In the genomic region with DNA sequence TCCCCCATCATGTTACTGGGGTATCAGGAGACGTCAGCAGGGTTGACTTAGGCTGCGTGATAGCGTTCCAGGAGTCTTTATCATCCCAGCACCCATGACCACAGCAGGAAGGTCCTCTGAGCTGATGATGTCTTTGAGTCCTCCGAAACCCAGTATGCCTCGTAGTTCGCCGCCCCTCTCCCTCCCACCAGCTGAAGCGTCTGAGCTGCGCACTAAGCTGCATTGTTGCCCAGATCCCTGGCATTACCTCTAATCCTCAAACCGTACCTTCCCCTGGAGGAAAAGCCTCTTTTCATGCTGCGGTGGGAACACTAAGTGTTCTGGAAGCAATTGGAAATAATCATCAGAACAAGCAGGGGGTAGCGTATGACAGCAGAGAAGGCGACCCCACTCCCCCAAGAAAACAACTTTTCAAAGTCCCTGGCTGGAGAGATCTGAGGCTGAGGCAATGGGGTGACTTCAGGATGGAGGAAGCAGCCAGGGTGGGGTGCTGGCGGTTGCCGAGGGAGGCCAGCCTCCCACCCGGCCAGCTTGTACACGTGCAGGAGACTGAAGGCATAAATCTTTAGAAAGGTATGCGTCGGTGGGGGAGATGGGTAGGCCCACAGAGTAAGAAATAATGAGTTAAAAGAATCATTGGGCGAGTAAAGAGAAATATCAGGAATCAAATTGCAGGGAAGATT, we compare ENCODE assay signal across 31 mouse cellular contexts.
DNase-seq lines count a peak whose midpoint lies in the region; ATAC-seq and TF ChIP-seq lines count a peak whose summit lies in the region.
"Had no signal": no experiment of that assay in that cellular context is flagged by ENCODE, and none has a peak within 500 bp of the region (broad histone marks: within the 10 kb centered on the region; RNA-seq: fewer than 3 reads in every experiment).

No protein-coding gene starts in this region.

- no peaks in the 10 kb centered on the region for H3K36me3 ChIP-seq in forebrain, embryonic 11.5 days (ENCODE audit: control insufficient read depth, insufficient read depth, low read length)
- no peaks in the 10 kb centered on the region for H3K36me3 ChIP-seq in forebrain, embryonic 15.5 days
- H3K36me3 ChIP-seq in midbrain, embryonic 14.5 days (ENCODE audit: control insufficient read depth, insufficient read depth, low read length), result no peaks in the 10 kb centered on the region
- H3K36me3 ChIP-seq in midbrain, postnatal 0 days (ENCODE audit: insufficient read depth, low read length), result no peaks in the 10 kb centered on the region
- H3K36me3 ChIP-seq: G1E; heart, embryonic 12.5 days; heart, embryonic 15.5 days had no signal

- ATAC-seq in forebrain, embryonic 11.5 days (replicated peaks; ENCODE audit: low FRiP score), result no peak
- ATAC-seq in forebrain, embryonic 15.5 days (replicated peaks), result no peak
- no peak for ATAC-seq in midbrain, embryonic 14.5 days (ENCODE audit: low FRiP score, low TSS enrichment)
- ATAC-seq in midbrain, postnatal 0 days (ENCODE audit: low FRiP score), result no peak
- ATAC-seq: forebrain, embryonic 13.5 days; forebrain, postnatal 0 days; hindbrain, postnatal 0 days; inflammation-experienced regulatory T-cells, adult 6 months; Patski had no signal

- no peak for TF ChIP-seq CTCF in midbrain, postnatal 0 days (IDR thresholded peaks at IDR 0.05)

- H3K4me1 ChIP-seq in forebrain, embryonic 11.5 days (replicated peaks; ENCODE audit: control insufficient read depth, insufficient read depth, low read length), result no peaks in the 10 kb centered on the region
- no peaks in the 10 kb centered on the region for H3K4me1 ChIP-seq in forebrain, embryonic 15.5 days
- H3K4me1 ChIP-seq in midbrain, embryonic 14.5 days (ENCODE audit: control insufficient read depth, insufficient read depth, low read length), result peaks cover 8% of the 10 kb centered on the region; the same call in 1 of the 2 replicates
- no peaks in the 10 kb centered on the region for H3K4me1 ChIP-seq in midbrain, postnatal 0 days (ENCODE audit: insufficient read depth, low read length)
- H3K4me1 ChIP-seq: heart, embryonic 12.5 days; heart, embryonic 15.5 days had no signal

- H3K4me3 ChIP-seq in forebrain, embryonic 11.5 days (ENCODE audit: low read depth, low read length), result no peak overlapping the region
- no peak overlapping the region for H3K4me3 ChIP-seq in forebrain, embryonic 15.5 days
- no peak overlapping the region for H3K4me3 ChIP-seq in midbrain, embryonic 14.5 days (replicated peaks; ENCODE audit: low read depth, low read length)
- no peak overlapping the region for H3K4me3 ChIP-seq in midbrain, postnatal 0 days (ENCODE audit: low read depth, low read length)
- H3K4me3 ChIP-seq: erythroblast, embryonic 14.5 days; forebrain, embryonic 13.5 days; gastrocnemius, adult 2 months; heart, embryonic 12.5 days; heart, embryonic 15.5 days had no signal

- no peak overlapping the region for H3K4me2 ChIP-seq in forebrain, embryonic 11.5 days (ENCODE audit: low read depth, low read length, severe bottlenecking)
- H3K4me2 ChIP-seq in forebrain, embryonic 15.5 days (replicated peaks), result no peak overlapping the region
- no peak overlapping the region for H3K4me2 ChIP-seq in midbrain, embryonic 14.5 days (ENCODE audit: low read length)
- no peak overlapping the region for H3K4me2 ChIP-seq in midbrain, postnatal 0 days (ENCODE audit: low read depth, low read length, poor library complexity, severe bottlenecking)
- H3K4me2 ChIP-seq: forebrain, embryonic 13.5 days; heart, embryonic 12.5 days; heart, embryonic 15.5 days; hindbrain, embryonic 14.5 days had no signal

- DNase-seq in forebrain, embryonic 11.5 days (ENCODE audit: low spot score), result peak; percentile 44
- peak; percentile 57 for DNase-seq in midbrain, embryonic 14.5 days
- DNase-seq in midbrain, postnatal 0 days (ENCODE audit: low spot score), result no peak
- DNase-seq in urinary bladder, adult 2 months (ENCODE audit: low spot score), result peak; percentile 8
- no peak for DNase-seq in urinary bladder, postnatal 36 days (ENCODE audit: low spot score in 2 of 2)
- DNase-seq in retina, postnatal 7 days (ENCODE audit: low read depth, low spot score), result peak; percentile 51
- no peak for DNase-seq in thymus, postnatal 25 days
- DNase-seq: adrenal gland, postnatal 10 days; B cell, adult 2 months; cerebellum, adult 11-12 months; cerebellum, adult 8-10 months; cerebellum, postnatal 10 days; cerebellum, postnatal 36 days; embryo, embryonic 11 days; forebrain, postnatal 0 days; gastrocnemius, adult 2 months; gastrocnemius, postnatal 14 days; heart, adult 18-20 months; heart, postnatal 10 days; heart, postnatal 4 days had no signal

- 39% methylated on average over 20 of the region's 20 CpGs for WGBS in forebrain, embryonic 11.5 days
- WGBS in forebrain, embryonic 15.5 days, result 39% methylated on average over 20 of the region's 20 CpGs
- 38% methylated on average over 20 of the region's 20 CpGs for WGBS in midbrain, embryonic 14.5 days
- WGBS in midbrain, postnatal 0 days, result 27% methylated on average over 20 of the region's 20 CpGs

- H3K27ac ChIP-seq in forebrain, embryonic 11.5 days (ENCODE audit: low read depth, low read length), result no peak overlapping the region
- no peak overlapping the region; the same call in 1 of the 2 replicates for H3K27ac ChIP-seq in forebrain, embryonic 15.5 days (replicated peaks)
- H3K27ac ChIP-seq in midbrain, embryonic 14.5 days (replicated peaks; ENCODE audit: low read depth, low read length), result no peak overlapping the region
- H3K27ac ChIP-seq in midbrain, postnatal 0 days (ENCODE audit: low read depth, low read length), result no peak overlapping the region
- H3K27ac ChIP-seq: forebrain, embryonic 13.5 days; gastrocnemius, adult 2 months; heart, embryonic 15.5 days; hindbrain, embryonic 14.5 days; hindbrain, postnatal 0 days had no signal

- H3K27me3 ChIP-seq in forebrain, embryonic 11.5 days (ENCODE audit: control insufficient read depth, insufficient read depth, low read length), result no peaks in the 10 kb centered on the region
- H3K27me3 ChIP-seq in forebrain, embryonic 15.5 days, result no peaks in the 10 kb centered on the region
- H3K27me3 ChIP-seq in midbrain, embryonic 14.5 days (ENCODE audit: control insufficient read depth, insufficient read depth, low read length), result no peaks in the 10 kb centered on the region
- no peaks in the 10 kb centered on the region for H3K27me3 ChIP-seq in midbrain, postnatal 0 days (ENCODE audit: insufficient read depth, low read length)
- H3K27me3 ChIP-seq: CH12.LX; forebrain, embryonic 13.5 days; heart, embryonic 15.5 days; Patski had no signal

- H3K9me3 ChIP-seq in forebrain, embryonic 11.5 days (ENCODE audit: control insufficient read depth, low read length), result no peaks in the 10 kb centered on the region
- H3K9me3 ChIP-seq in forebrain, embryonic 15.5 days, result no peaks in the 10 kb centered on the region
- no peaks in the 10 kb centered on the region for H3K9me3 ChIP-seq in midbrain, embryonic 14.5 days (ENCODE audit: control insufficient read depth, low read length)
- no peaks in the 10 kb centered on the region for H3K9me3 ChIP-seq in midbrain, postnatal 0 days (ENCODE audit: low read length)
- H3K9me3 ChIP-seq: forebrain, embryonic 13.5 days; heart, embryonic 12.5 days; heart, embryonic 15.5 days had no signal

- H3K9ac ChIP-seq in forebrain, embryonic 11.5 days (ENCODE audit: low read length), result no peak overlapping the region
- H3K9ac ChIP-seq in forebrain, embryonic 15.5 days (replicated peaks), result no peak overlapping the region
- no peak overlapping the region for H3K9ac ChIP-seq in midbrain, embryonic 14.5 days (replicated peaks; ENCODE audit: low read length)
- no peak overlapping the region for H3K9ac ChIP-seq in midbrain, postnatal 0 days (replicated peaks; ENCODE audit: low read length, poor library complexity, severe bottlenecking)
- H3K9ac ChIP-seq: forebrain, embryonic 13.5 days; forebrain, postnatal 0 days; heart, embryonic 12.5 days; heart, embryonic 15.5 days; hindbrain, embryonic 14.5 days had no signal

Comparison
In these comparisons a context has a peak if more than half of its experiments do, and no peak if none do; other contexts are left out.
1. DNase-seq: peak in forebrain, embryonic 11.5 days (single experiment), midbrain, embryonic 14.5 days (single experiment), urinary bladder, adult 2 months (single experiment) and retina, postnatal 7 days (single experiment); none in midbrain, postnatal 0 days (single experiment), urinary bladder, postnatal 36 days (0 of 2) and thymus, postnatal 25 days (single experiment).